Mouse (Mus musculus): ENCODE data around the gene Ajap1. TPM values are rescaled to one million over a fixed set of nuclear protein-coding genes. Genes with fewer than 3 reads are reported as not detected.

Ajap1 gene
- polyA plus RNA-seq, 1 experiment from 2014 or later, result not detected

DNA sequence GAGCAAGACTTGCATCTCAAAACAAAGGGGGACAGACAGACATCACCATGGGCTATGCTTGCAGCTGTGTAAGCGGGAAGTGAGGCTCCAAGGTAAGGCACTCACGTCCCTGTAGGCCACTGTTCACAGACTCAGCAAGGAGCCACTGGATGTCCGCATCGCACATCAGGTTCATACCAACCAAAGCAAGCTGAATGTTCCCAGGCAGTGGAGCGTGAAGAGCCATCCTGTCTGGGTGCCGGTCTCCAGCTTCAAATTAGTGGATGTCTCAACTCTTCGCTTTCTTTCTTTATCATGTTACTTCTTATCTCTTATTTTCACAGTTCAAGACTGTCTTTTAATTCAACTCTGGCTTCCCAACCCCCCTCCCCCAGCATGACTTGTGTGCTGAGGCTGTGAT is 101.2 kb downstream of the Ajap1 start:
- 25% methylated on average over 7 of the region's 7 CpGs for WGBS
- Histone ChIP-seq H3K9me3 (ENCODE audit: control insufficient read depth, low read length) (0 out of 2 replicates have a peak, but pooled peaks cover 5% of the 10 kb centered on the region), H3K4me1 (ENCODE audit: control insufficient read depth in 2 of 2, insufficient read depth in 2 of 2, low read length in 2 of 2) (no peaks in the 10 kb centered on the region), H3K36me3 (ENCODE audit: control insufficient read depth, insufficient read depth, low read length) (no peaks in the 10 kb centered on the region), H3K4me3 (ENCODE audit: control insufficient read depth in 1 of 2, insufficient read depth in 1 of 2, low read depth in 1 of 2, low read length in 2 of 2) (no peak overlapping the region), H3K27me3 (ENCODE audit: control insufficient read depth, insufficient read depth, low read length) (peaks cover 3% of the 10 kb centered on the region; the same call in 1 of the 2 replicates), H3K9ac (ENCODE audit: low read length) (no peak overlapping the region), H3K27ac (replicated peaks in 1 of 2; ENCODE audit: control insufficient read depth in 1 of 2, insufficient read depth in 1 of 2, low read depth in 2 of 2, low read length in 2 of 2) (no peak overlapping the region), H3K4me2 (ENCODE audit: low read length) (no peak overlapping the region)
- ATAC-seq (ENCODE audit: insufficient number of reproducible peaks, insufficient read depth, low FRiP score, low read depth), result no peak

- H3K36me3 ChIP-seq (ENCODE audit: control insufficient read depth, insufficient read depth, low read length), result no peaks in the 10 kb centered on the region
- no peaks in the 10 kb centered on the region for H3K4me1 ChIP-seq (ENCODE audit: control insufficient read depth in 2 of 2, insufficient read depth in 2 of 2, low read length in 2 of 2)
- no peak overlapping the region for H3K4me3 ChIP-seq (ENCODE audit: control insufficient read depth in 1 of 2, insufficient read depth in 1 of 2, low read depth in 1 of 2, low read length in 2 of 2)
- peaks cover 3% of the 10 kb centered on the region; the same call in 1 of the 2 replicates for H3K27me3 ChIP-seq (ENCODE audit: control insufficient read depth, insufficient read depth, low read length)
- H3K9me3 ChIP-seq (ENCODE audit: control insufficient read depth, low read length), result 0 out of 2 replicates have a peak, but pooled peaks cover 5% of the 10 kb centered on the region
- H3K27ac ChIP-seq (replicated peaks in 1 of 2; ENCODE audit: control insufficient read depth in 1 of 2, insufficient read depth in 1 of 2, low read depth in 2 of 2, low read length in 2 of 2), result no peak overlapping the region
- 76% methylated on average over 10 of the region's 10 CpGs for WGBS
- no peak overlapping the region for H3K4me2 ChIP-seq (ENCODE audit: low read length)
- no peak overlapping the region for H3K9ac ChIP-seq (ENCODE audit: low read length)
- no peak for ATAC-seq (ENCODE audit: insufficient number of reproducible peaks, insufficient read depth, low FRiP score, low read depth)
These were observed 101.7 kb downstream of the Ajap1 start for GRCm38 (mm10) chr4:153380885-153381284.

DNA sequence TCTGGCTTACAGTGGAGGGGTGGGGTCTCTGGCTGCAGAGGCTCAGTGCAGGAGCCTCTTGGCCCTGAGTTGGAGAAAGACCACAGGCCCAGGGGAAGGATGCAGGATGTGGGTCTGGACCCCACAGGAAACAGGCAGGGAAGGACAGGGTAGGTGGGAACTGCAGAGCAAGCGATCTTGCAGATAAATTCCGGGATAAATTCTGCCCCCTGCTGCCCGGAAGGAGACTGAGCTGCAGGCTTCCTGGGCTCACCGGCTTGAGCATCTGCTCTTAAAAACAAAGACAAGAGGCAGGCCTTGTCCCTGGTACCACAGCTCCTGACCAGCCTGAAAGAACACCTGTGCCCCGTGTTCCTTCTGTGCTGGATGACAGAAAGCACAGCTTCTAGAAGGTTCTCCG is 104.6 kb downstream of the Ajap1 start:
- peaks cover 3% of the 10 kb centered on the region; the same call in 1 of the 2 replicates for H3K27me3 ChIP-seq (ENCODE audit: control insufficient read depth, insufficient read depth, low read length)
- H3K4me1 ChIP-seq (ENCODE audit: control insufficient read depth in 2 of 2, insufficient read depth in 2 of 2, low read length in 2 of 2), result no peaks in the 10 kb centered on the region
- WGBS, result 18% methylated on average over 6 of the region's 6 CpGs
- no peak overlapping the region for H3K27ac ChIP-seq (replicated peaks in 1 of 2; ENCODE audit: control insufficient read depth in 1 of 2, insufficient read depth in 1 of 2, low read depth in 2 of 2, low read length in 2 of 2)
- no peak overlapping the region for H3K4me2 ChIP-seq (ENCODE audit: low read length)
- H3K9ac ChIP-seq (ENCODE audit: low read length), result no peak overlapping the region
- 0 out of 2 replicates have a peak, but pooled peaks cover 2% of the 10 kb centered on the region for H3K9me3 ChIP-seq (ENCODE audit: control insufficient read depth, low read length)
- no peak overlapping the region for H3K4me3 ChIP-seq (ENCODE audit: control insufficient read depth in 1 of 2, insufficient read depth in 1 of 2, low read depth in 1 of 2, low read length in 2 of 2)
- no peak for ATAC-seq (ENCODE audit: insufficient number of reproducible peaks, insufficient read depth, low FRiP score, low read depth)
- no peaks in the 10 kb centered on the region for H3K36me3 ChIP-seq (ENCODE audit: control insufficient read depth, insufficient read depth, low read length)

DNA sequence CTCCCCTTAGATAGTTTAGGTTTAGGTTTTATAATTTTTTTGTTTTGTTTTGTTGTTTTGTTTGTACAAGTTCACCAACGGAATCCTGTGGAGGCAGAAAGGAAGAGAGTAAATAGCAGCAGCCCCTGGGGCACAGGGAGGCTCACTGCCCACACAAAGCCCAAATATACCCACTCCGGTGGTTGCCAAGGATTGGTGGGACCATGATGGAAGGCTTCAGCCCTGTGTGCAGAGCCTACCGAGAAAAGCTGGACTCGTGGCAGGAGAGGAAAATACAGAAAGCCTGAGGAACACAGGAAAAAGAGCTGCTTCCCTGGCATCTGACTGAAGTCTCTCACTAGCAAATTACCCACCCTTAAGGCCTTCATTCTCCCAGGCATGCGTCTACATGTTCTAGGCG is 108.4 kb downstream of the Ajap1 start:
- H3K36me3 ChIP-seq (ENCODE audit: control insufficient read depth, insufficient read depth, low read length), result no peaks in the 10 kb centered on the region
- no peak overlapping the region for H3K4me2 ChIP-seq (ENCODE audit: low read length)
- no peak for ATAC-seq (ENCODE audit: insufficient number of reproducible peaks, insufficient read depth, low FRiP score, low read depth)
- no peaks in the 10 kb centered on the region for H3K27me3 ChIP-seq (ENCODE audit: control insufficient read depth, insufficient read depth, low read length)
- H3K27ac ChIP-seq (replicated peaks in 1 of 2; ENCODE audit: control insufficient read depth in 1 of 2, insufficient read depth in 1 of 2, low read depth in 2 of 2, low read length in 2 of 2), result no peak overlapping the region
- no peaks in the 10 kb centered on the region for H3K4me1 ChIP-seq (ENCODE audit: control insufficient read depth in 2 of 2, insufficient read depth in 2 of 2, low read length in 2 of 2)
- H3K9me3 ChIP-seq (ENCODE audit: control insufficient read depth, low read length), result no peaks in the 10 kb centered on the region
- no peak overlapping the region for H3K9ac ChIP-seq (ENCODE audit: low read length)
- WGBS, result 71% methylated on average over 6 of the region's 6 CpGs
- no peak overlapping the region for H3K4me3 ChIP-seq (ENCODE audit: control insufficient read depth in 1 of 2, insufficient read depth in 1 of 2, low read depth in 1 of 2, low read length in 2 of 2)

- WGBS, result 86% methylated on average over 14 of the region's 14 CpGs
- no peak overlapping the region for H3K4me3 ChIP-seq (ENCODE audit: control insufficient read depth in 1 of 2, insufficient read depth in 1 of 2, low read depth in 1 of 2, low read length in 2 of 2)
- ATAC-seq (ENCODE audit: insufficient number of reproducible peaks, insufficient read depth, low FRiP score, low read depth), result no peak
- H3K4me2 ChIP-seq (ENCODE audit: low read length), result no peak overlapping the region
- H3K9ac ChIP-seq (ENCODE audit: low read length), result no peak overlapping the region
- H3K4me1 ChIP-seq (ENCODE audit: control insufficient read depth in 2 of 2, insufficient read depth in 2 of 2, low read length in 2 of 2), result no peaks in the 10 kb centered on the region
- no peak overlapping the region for H3K27ac ChIP-seq (replicated peaks in 1 of 2; ENCODE audit: control insufficient read depth in 1 of 2, insufficient read depth in 1 of 2, low read depth in 2 of 2, low read length in 2 of 2)
- H3K27me3 ChIP-seq (ENCODE audit: control insufficient read depth, insufficient read depth, low read length), result no peaks in the 10 kb centered on the region
- no peaks in the 10 kb centered on the region for H3K36me3 ChIP-seq (ENCODE audit: control insufficient read depth, insufficient read depth, low read length)
- no peaks in the 10 kb centered on the region for H3K9me3 ChIP-seq (ENCODE audit: control insufficient read depth, low read length)
These were observed 109.5 kb downstream of the Ajap1 start for GRCm38 (mm10) chr4:153373125-153373524.

- 39% methylated on average over 10 of the region's 10 CpGs for WGBS
- ATAC-seq (ENCODE audit: insufficient number of reproducible peaks, insufficient read depth, low FRiP score, low read depth), result no peak
- no peak overlapping the region for H3K4me2 ChIP-seq (ENCODE audit: low read length)
These were observed 113.9 kb downstream of the Ajap1 start for GRCm38 (mm10) chr4:153368620-153369159.

GRCm38 (mm10) chr4:153360868-153361545 is 121.6 kb downstream of the Ajap1 start:
- no peak for ATAC-seq (ENCODE audit: insufficient number of reproducible peaks, insufficient read depth, low FRiP score, low read depth)

More at GRCm38 (mm10) chr4:153368620-153369159, 113.9 kb downstream of the Ajap1 start:
- H3K36me3 ChIP-seq (ENCODE audit: control insufficient read depth, insufficient read depth, low read length), result no peaks in the 10 kb centered on the region
- H3K27me3 ChIP-seq (ENCODE audit: control insufficient read depth, insufficient read depth, low read length), result no peaks in the 10 kb centered on the region
- H3K4me1 ChIP-seq (ENCODE audit: control insufficient read depth in 2 of 2, insufficient read depth in 2 of 2, low read length in 2 of 2), result no peaks in the 10 kb centered on the region
- H3K4me3 ChIP-seq (ENCODE audit: control insufficient read depth in 1 of 2, insufficient read depth in 1 of 2, low read depth in 1 of 2, low read length in 2 of 2), result no peak overlapping the region
- no peaks in the 10 kb centered on the region for H3K9me3 ChIP-seq (ENCODE audit: control insufficient read depth, low read length)
- H3K27ac ChIP-seq (replicated peaks in 1 of 2; ENCODE audit: control insufficient read depth in 1 of 2, insufficient read depth in 1 of 2, low read depth in 2 of 2, low read length in 2 of 2), result no peak overlapping the region
- H3K9ac ChIP-seq (ENCODE audit: low read length), result no peak overlapping the region

More at GRCm38 (mm10) chr4:153360868-153361545, 121.6 kb downstream of the Ajap1 start:
- H3K9me3 ChIP-seq (ENCODE audit: control insufficient read depth, low read length), result no peaks in the 10 kb centered on the region
- no peak overlapping the region for H3K9ac ChIP-seq (ENCODE audit: low read length)
- 41% methylated on average over 13 of the region's 13 CpGs for WGBS
- H3K36me3 ChIP-seq (ENCODE audit: control insufficient read depth, insufficient read depth, low read length), result no peaks in the 10 kb centered on the region
- no peaks in the 10 kb centered on the region for H3K4me1 ChIP-seq (ENCODE audit: control insufficient read depth in 2 of 2, insufficient read depth in 2 of 2, low read length in 2 of 2)
- no peaks in the 10 kb centered on the region; the same call in 1 of the 2 replicates for H3K27me3 ChIP-seq (ENCODE audit: control insufficient read depth, insufficient read depth, low read length)
- no peak overlapping the region for H3K4me3 ChIP-seq (ENCODE audit: control insufficient read depth in 1 of 2, insufficient read depth in 1 of 2, low read depth in 1 of 2, low read length in 2 of 2)
- no peak overlapping the region for H3K27ac ChIP-seq (replicated peaks in 1 of 2; ENCODE audit: control insufficient read depth in 1 of 2, insufficient read depth in 1 of 2, low read depth in 2 of 2, low read length in 2 of 2)
- H3K4me2 ChIP-seq (ENCODE audit: low read length), result no peak overlapping the region
